In the genomic region with DNA sequence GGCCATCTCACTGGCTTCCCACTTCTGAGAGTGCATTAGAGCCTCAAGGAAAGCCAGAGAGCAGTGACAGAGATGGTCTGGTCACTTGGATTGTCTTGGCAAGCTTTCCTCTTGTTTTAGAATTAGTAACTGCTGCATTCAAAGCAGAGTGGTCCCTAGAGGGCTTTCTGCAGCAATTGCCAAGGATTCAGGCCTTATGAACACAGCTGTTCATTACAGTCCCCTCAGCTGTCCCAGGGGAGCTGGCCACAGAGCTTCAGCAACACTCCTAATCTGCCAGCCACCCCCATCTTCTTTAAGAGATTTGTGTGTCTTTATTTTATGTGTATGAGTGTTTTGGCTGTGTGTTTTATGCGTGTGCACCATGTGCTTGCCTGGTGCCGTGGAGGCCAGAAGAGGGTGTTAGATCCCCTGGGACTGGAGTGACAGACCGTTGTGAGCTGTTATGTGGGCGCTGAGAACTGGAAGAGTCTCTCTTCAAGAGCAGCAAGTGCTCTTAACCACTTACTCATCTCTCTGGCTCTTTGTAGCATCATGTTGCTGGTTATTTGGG, we compare ENCODE assay signal across 10 mouse cellular contexts. TPM values are rescaled to one million over a fixed set of nuclear protein-coding genes. Genes with fewer than 3 reads are reported as not detected.
A peak's percentile ranks its signal among the peaks of the same experiment; 100 is the strongest.
DNase-seq lines count a peak whose midpoint lies in the region; ATAC-seq lines count a peak whose summit lies in the region.
"Had no signal": no experiment of that assay in that cellular context is flagged by ENCODE, and none has a peak within 500 bp of the region (broad histone marks: within the 10 kb centered on the region; RNA-seq: fewer than 3 reads in every experiment).

No protein-coding gene starts in this region.

- H3K4me3 ChIP-seq in neural tube, embryonic 13.5 days = no peak overlapping the region
- no peak overlapping the region for H3K4me3 ChIP-seq in hindbrain, embryonic 13.5 days
- H3K4me3 ChIP-seq: embryonic facial prominence, embryonic 12.5 days had no signal

- no peak overlapping the region for H3K27ac ChIP-seq in neural tube, embryonic 13.5 days (replicated peaks)
- peak overlapping the region; percentile 10; the same call in 1 of the 2 replicates for H3K27ac ChIP-seq in hindbrain, embryonic 13.5 days
- H3K27ac ChIP-seq: embryonic facial prominence, embryonic 12.5 days had no signal

- H3K9me3 ChIP-seq in neural tube, embryonic 13.5 days = no peaks in the 10 kb centered on the region
- H3K9me3 ChIP-seq in hindbrain, embryonic 13.5 days = no peaks in the 10 kb centered on the region
- H3K9me3 ChIP-seq: embryonic facial prominence, embryonic 12.5 days had no signal

- H3K27me3 ChIP-seq in neural tube, embryonic 13.5 days = no peaks in the 10 kb centered on the region
- H3K27me3 ChIP-seq in hindbrain, embryonic 13.5 days = no peaks in the 10 kb centered on the region
- H3K27me3 ChIP-seq: embryonic facial prominence, embryonic 12.5 days had no signal

- peak; percentile 56; the same call in 1 of the 2 replicates for ATAC-seq in neural tube, embryonic 13.5 days (ENCODE audit: low read depth)
- ATAC-seq in hindbrain, embryonic 13.5 days (ENCODE audit: low FRiP score) = no peak
- ATAC-seq: activated CD4-positive, CD25-positive, alpha-beta regulatory T cell, adult 4 months had no signal

- no peak for DNase-seq in neural tube, embryonic 10.5 days (ENCODE audit: extremely low spot score, low spot score)
- peak; percentile 81 for DNase-seq in gastrocnemius, postnatal 14 days
- DNase-seq in lung, postnatal 4 days = peak; percentile 25 to 71
- no peak for DNase-seq in T-cell, adult 2 months (ENCODE audit: low spot score)
- DNase-seq in urinary bladder, postnatal 14 days (ENCODE audit: low spot score) = no peak
- DNase-seq: thymus, adult 2 months had no signal

- no peak overlapping the region for H3K9ac ChIP-seq in neural tube, embryonic 13.5 days
- H3K9ac ChIP-seq in hindbrain, embryonic 13.5 days = no peak overlapping the region
- H3K9ac ChIP-seq: embryonic facial prominence, embryonic 12.5 days had no signal

- no peak overlapping the region for H3K4me2 ChIP-seq in neural tube, embryonic 13.5 days
- no peak overlapping the region for H3K4me2 ChIP-seq in hindbrain, embryonic 13.5 days
- H3K4me2 ChIP-seq: embryonic facial prominence, embryonic 12.5 days had no signal

- H3K36me3 ChIP-seq in neural tube, embryonic 13.5 days = peaks cover 41% of the 10 kb centered on the region
- peaks cover 38% of the 10 kb centered on the region for H3K36me3 ChIP-seq in hindbrain, embryonic 13.5 days

- 43% methylated on average over 4 of the region's 4 CpGs for WGBS in neural tube, embryonic 13.5 days
- 60% methylated on average over 4 of the region's 4 CpGs for WGBS in hindbrain, embryonic 13.5 days

- H3K4me1 ChIP-seq in neural tube, embryonic 13.5 days (replicated peaks) = peaks cover 34% of the 10 kb centered on the region
- H3K4me1 ChIP-seq in hindbrain, embryonic 13.5 days (replicated peaks) = peaks cover 32% of the 10 kb centered on the region

- intact Hi-C loops in gastrocnemius, postnatal 14 days (cut with DNase I; ENCODE audit: low total_unique reads) = no loop called here

RNA-seq across cellular contexts. Expression of a gene that starts 27.8 kb away (rescaled TPM):
- polyA plus RNA-seq in neural tube, embryonic 13.5 days (2015; fragmentation: Nextera tagmentation; extraction: Ambion mirVana) = 76.5 and 94.0 TPM in 2 replicates
- total RNA-seq in gastrocnemius, postnatal 14 days (2021) = 10 to 100 TPM; 16.4 to 23.0 TPM
- polyA plus RNA-seq in hindbrain, embryonic 13.5 days (2015; fragmentation: Nextera tagmentation; extraction: Ambion mirVana) = 93.4 and 98.3 TPM in 2 replicates

Comparison
In these comparisons a context has a peak if more than half of its experiments do, and no peak if none do; other contexts are left out.
1. DNase-seq: peak in gastrocnemius, postnatal 14 days (single experiment) and lung, postnatal 4 days (2 of 2); none in neural tube, embryonic 10.5 days (single experiment), T-cell, adult 2 months (single experiment) and urinary bladder, postnatal 14 days (single experiment).